In the genomic region with DNA sequence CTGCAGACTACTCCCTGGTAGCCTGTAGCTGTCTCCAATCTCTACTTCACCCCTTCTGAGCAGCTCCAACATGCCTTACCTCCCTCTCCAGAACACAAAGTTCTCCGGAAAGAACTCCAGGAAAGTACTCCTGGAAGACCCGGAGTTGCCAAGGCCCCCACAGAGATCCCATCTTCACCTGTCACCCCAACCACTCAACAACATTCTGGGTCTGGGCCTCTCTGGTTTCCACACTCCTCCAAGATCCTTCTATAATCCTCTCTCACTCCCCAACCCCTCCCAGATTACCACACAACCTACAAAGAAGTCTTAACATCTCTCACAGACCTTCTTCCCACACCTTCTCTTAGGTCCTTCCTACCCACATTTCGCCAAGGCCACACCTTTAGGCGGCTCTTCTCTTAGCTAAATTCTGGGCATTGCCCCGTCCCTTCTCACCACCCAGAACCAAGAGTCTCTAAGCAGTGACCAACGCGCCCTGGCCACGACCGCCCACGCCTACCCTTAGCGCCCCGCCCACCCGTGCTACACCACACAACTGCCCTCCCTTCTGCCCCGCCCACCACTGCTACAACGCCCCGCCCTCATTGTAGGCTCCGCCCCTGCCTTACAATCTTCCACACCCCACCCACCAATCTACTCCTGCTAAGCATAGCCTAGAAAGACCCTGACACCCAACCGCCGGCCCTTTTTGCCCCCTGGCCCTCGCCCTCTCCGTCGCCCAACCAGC, we compare ENCODE assay signal across 8 mouse cellular contexts. TPM values are rescaled to one million over a fixed set of nuclear protein-coding genes. Genes with fewer than 3 reads are reported as not detected.
DNase-seq lines count a peak whose midpoint lies in the region; ATAC-seq lines count a peak whose summit lies in the region.

No protein-coding gene starts in this region.

- peak overlapping the region; percentile 80 for H3K4me3 ChIP-seq in hindbrain, embryonic 13.5 days

- peak overlapping the region; percentile 94 for H3K27ac ChIP-seq in hindbrain, embryonic 13.5 days

- peak; percentile 13 for ATAC-seq in hindbrain, embryonic 13.5 days (ENCODE audit: low FRiP score)
- ATAC-seq in megakaryocyte progenitor cell, adult 5-6 weeks (replicated peaks; ENCODE audit: poor library complexity) = peak; percentile 46

- 10% methylated on average over 22 of the region's 22 CpGs for WGBS in hindbrain, embryonic 13.5 days

- H3K9me3 ChIP-seq in hindbrain, embryonic 13.5 days = no peaks in the 10 kb centered on the region

- intact Hi-C loops in left cerebral cortex, postnatal 10 days (cut with DNase I) = no loop called here

- peak overlapping the region; percentile 72 for H3K4me2 ChIP-seq in hindbrain, embryonic 13.5 days

- peak overlapping the region; percentile 85 for H3K9ac ChIP-seq in hindbrain, embryonic 13.5 days

- H3K4me1 ChIP-seq in hindbrain, embryonic 13.5 days (replicated peaks) = peaks cover 20% of the 10 kb centered on the region

- peaks cover 38% of the 10 kb centered on the region for H3K36me3 ChIP-seq in hindbrain, embryonic 13.5 days

- DNase-seq in WW6 (ENCODE audit: low read depth, low spot score) = peak; percentile 82
- peak; percentile 46 to 68 for DNase-seq in cerebellum, postnatal 4 days (ENCODE audit: low spot score in 2 of 2)
- peak; percentile 62 to 63 for DNase-seq in frontal cortex, postnatal 36 days (ENCODE audit: low spot score in 2 of 2)
- peak; percentile 53 to 90 for DNase-seq in left cerebral cortex, postnatal 10 days (ENCODE audit: extremely low spot score in 1 of 2, low spot score in 2 of 2)
- DNase-seq in right cerebral cortex, adult 2 months (ENCODE audit: low spot score in 2 of 2) = peak; percentile 58 to 65
- peak; percentile 86 for DNase-seq in urinary bladder, postnatal 25 days (ENCODE audit: low spot score)

- H3K27me3 ChIP-seq in hindbrain, embryonic 13.5 days = no peaks in the 10 kb centered on the region

RNA-seq across cellular contexts. Expression of gene Ubxn6, which starts 0.6 kb away (rescaled TPM):
- polyA plus RNA-seq in hindbrain, embryonic 13.5 days (2015; fragmentation: Nextera tagmentation; extraction: Ambion mirVana) = 77.2 and 86.0 TPM in 2 replicates
- 10 to 100 TPM; 79.8 to 87.9 TPM for total RNA-seq in left cerebral cortex, postnatal 10 days (2021)
- total RNA-seq in megakaryocyte progenitor cell, adult 5-6 weeks (2015) = 13.6 and 13.7 TPM in 2 replicates
- total RNA-seq in megakaryocyte progenitor cell, adult 5-6 weeks (2017) = 17.4 and 19.9 TPM in 2 replicates

RNA-seq across cellular contexts. Expression of gene Hdgfl2, which starts 5.2 kb away (rescaled TPM):
- polyA plus RNA-seq in hindbrain, embryonic 13.5 days (2015; fragmentation: Nextera tagmentation; extraction: Ambion mirVana) = 150 and 154 TPM in 2 replicates
- 100 to 1,000 TPM in 1 of 2 experiments, 10 to 100 TPM in 1; 96.5 to 104 TPM for total RNA-seq in left cerebral cortex, postnatal 10 days (2021)
- total RNA-seq in megakaryocyte progenitor cell, adult 5-6 weeks (2015) = 20.7 and 25.4 TPM in 2 replicates
- total RNA-seq in megakaryocyte progenitor cell, adult 5-6 weeks (2017) = 80.0 and 87.8 TPM in 2 replicates

RNA-seq across cellular contexts. Expression of gene Chaf1a, which starts 34.0 kb away (rescaled TPM):
- 6.1 and 6.9 TPM in 2 replicates for polyA plus RNA-seq in hindbrain, embryonic 13.5 days (2015; fragmentation: Nextera tagmentation; extraction: Ambion mirVana)
- total RNA-seq in left cerebral cortex, postnatal 10 days (2021) = 1 to 10 TPM; 5.1 to 5.7 TPM
- 15.5 and 16.7 TPM in 2 replicates for total RNA-seq in megakaryocyte progenitor cell, adult 5-6 weeks (2015)
- 32.3 and 33.9 TPM in 2 replicates for total RNA-seq in megakaryocyte progenitor cell, adult 5-6 weeks (2017)

RNA-seq across cellular contexts. Expression of gene Plin4, which starts 35.3 kb away (rescaled TPM):
- polyA plus RNA-seq in hindbrain, embryonic 13.5 days (2015; fragmentation: Nextera tagmentation; extraction: Ambion mirVana) = 0.10 TPM in 2 replicates
- total RNA-seq in left cerebral cortex, postnatal 10 days (2021) = 1 to 10 TPM in 1 of 2 experiments, under 1 TPM in 1; 0.14 to 1.4 TPM
- not detected in 2 replicates for total RNA-seq in megakaryocyte progenitor cell, adult 5-6 weeks (2015)
- not detected in 2 replicates for total RNA-seq in megakaryocyte progenitor cell, adult 5-6 weeks (2017)

RNA-seq across cellular contexts. Expression of gene Sh3gl1, which starts 37.8 kb away (rescaled TPM):
- 116 and 118 TPM in 2 replicates for polyA plus RNA-seq in hindbrain, embryonic 13.5 days (2015; fragmentation: Nextera tagmentation; extraction: Ambion mirVana)
- 10 to 100 TPM; 53.7 TPM for total RNA-seq in left cerebral cortex, postnatal 10 days (2021)
- 19.1 TPM in 2 replicates for total RNA-seq in megakaryocyte progenitor cell, adult 5-6 weeks (2015)
- total RNA-seq in megakaryocyte progenitor cell, adult 5-6 weeks (2017) = 22.1 and 25.0 TPM in 2 replicates

Comparison
In these comparisons a context has a peak if more than half of its experiments do, and no peak if none do; other contexts are left out.
1. Peak in every context shown above with its lines: DNase-seq, ATAC-seq, H3K4me3 ChIP-seq and H3K27ac ChIP-seq.